Mouse (Mus musculus) ES-E14 (cell line): ENCODE measurements around the gene Hmgb3.

Source experiments
- CHD2 ChIP-seq: IDR thresholded peaks from 2 replicates; pipeline ENCODE4 v1.6.1; 2014; ENCODE audit warnings: mild to moderate bottlenecking, low read depth, low read length, inconsistent platforms
- HCFC1 ChIP-seq: IDR thresholded peaks from 2 replicates; pipeline ENCODE4 v1.6.1; 2012; ENCODE audit warnings: low read length, inconsistent platforms, borderline replicate concordance; ENCODE audit not compliant: insufficient read depth
- MAFK ChIP-seq: IDR thresholded peaks from 2 replicates; pipeline ENCODE4 v1.6.1; 2014; ENCODE audit warnings: mild to moderate bottlenecking, low read depth, low read length, inconsistent platforms; ENCODE audit not compliant: insufficient read depth
- ZC3H11A ChIP-seq: IDR thresholded peaks from 2 replicates; pipeline ENCODE4 v1.6.1; 2012; ENCODE audit warnings: low read depth, mild to moderate bottlenecking, inconsistent platforms, low read length, borderline replicate concordance
- ZNF384 ChIP-seq: IDR thresholded peaks from 2 replicates; pipeline ENCODE4 v1.6.1; 2012; ENCODE audit warnings: low read depth, low read length, inconsistent platforms

- TF ChIP-seq MAFK: no peak
- no peak for TF ChIP-seq ZC3H11A
- TF ChIP-seq CHD2: no peak
- TF ChIP-seq ZNF384: no peak
- no peak for TF ChIP-seq HCFC1
These were observed 30.0 kb upstream of the Hmgb3 start for GRCm38 (mm10) chrX:71525593-71526299.
